Mouse (Mus musculus) liver, embryonic 11.5 days (tissue): ENCODE measurements around the gene Rbbp8nl. TPM values are rescaled to one million over a fixed set of nuclear protein-coding genes. Genes with fewer than 3 reads are reported as not detected.

ENCODE experiments used
- ATAC-seq: fragments of 200-750 bp; cut with Nextera tagmentation; replicated peaks from 2 replicates; pipeline ENCODE4 v1.8.0; 2017; ENCODE audit warnings: moderate number of reproducible peaks, mild to moderate bottlenecking, moderate TSS enrichment, moderate library complexity; ENCODE audit not compliant: low FRiP score
- DNase-seq: peaks from one replicate; pipeline ENCODE4 v3.0.0-alpha.2; 2017; ENCODE audit warnings: low spot score
- H3K27ac ChIP-seq: fragments of 300-500 bp; sonication (generic); 2 replicates; pipeline ENCODE4 v1.5.1; 2014; ENCODE audit warnings: mild to moderate bottlenecking, low read depth, low read length, control low read depth
- H3K27me3 ChIP-seq: fragments of 300-500 bp; sonication (generic); replicated peaks from 2 replicates; pipeline ENCODE4 v1.6.1; 2014; ENCODE audit warnings: low read length, mixed read lengths; ENCODE audit not compliant: control insufficient read depth, insufficient read depth
- H3K36me3 ChIP-seq: fragments of 300-500 bp; sonication (generic); 2 replicates; pipeline ENCODE4 v1.6.1; 2014; ENCODE audit warnings: mild to moderate bottlenecking, low read length, moderate library complexity, mixed read lengths; ENCODE audit not compliant: control insufficient read depth, insufficient read depth
- H3K4me1 ChIP-seq: fragments of 300-500 bp; sonication (generic); replicated peaks from 2 replicates; pipeline ENCODE4 v1.6.1; 2014; ENCODE audit warnings: low read length, mixed read lengths; ENCODE audit not compliant: control insufficient read depth, insufficient read depth
- H3K4me2 ChIP-seq: fragments of 300-500 bp; sonication (generic); 2 replicates; pipeline ENCODE4 v1.6.1; 2014; ENCODE audit warnings: mild to moderate bottlenecking, control low read depth, moderate library complexity
- H3K4me3 ChIP-seq: fragments of 300-500 bp; sonication (generic); 2 replicates; pipeline ENCODE4 v1.5.1; 2014; ENCODE audit warnings: low read depth, low read length, control low read depth
- H3K9ac ChIP-seq: fragments of 300-500 bp; sonication (generic); 2 replicates; pipeline ENCODE4 v1.6.1; 2014; ENCODE audit warnings: low read depth, low read length, control low read depth
- H3K9me3 ChIP-seq: fragments of 300-500 bp; sonication (generic); 2 replicates; pipeline ENCODE4 v1.6.1; 2016; ENCODE audit warnings: low read length, inconsistent platforms, mixed read lengths; ENCODE audit not compliant: control insufficient read depth
- WGBS: fragments of 180-500 bp; shearing (Covaris S2); extraction: QIAGEN DNeasy Blood & Tissue Kit; methylation state at CpG from one replicate; pipeline ENCODE4 v1.1.7; 2014; 5-methylcytosine and 5-hydroxymethylcytosine counted together
- polyA plus RNA-seq: library from polyadenylated mRNA; unstranded; fragments of >200 nt; fragmentation: Nextera tagmentation; extraction: Ambion mirVana; gene quantifications from 2 replicates; pipeline ENCODE4 v1.2.1, GENCODE M21; 2014

Rbbp8nl gene
- polyA plus RNA-seq, 1 experiment from 2014 or later = 0.16 TPM

DNA sequence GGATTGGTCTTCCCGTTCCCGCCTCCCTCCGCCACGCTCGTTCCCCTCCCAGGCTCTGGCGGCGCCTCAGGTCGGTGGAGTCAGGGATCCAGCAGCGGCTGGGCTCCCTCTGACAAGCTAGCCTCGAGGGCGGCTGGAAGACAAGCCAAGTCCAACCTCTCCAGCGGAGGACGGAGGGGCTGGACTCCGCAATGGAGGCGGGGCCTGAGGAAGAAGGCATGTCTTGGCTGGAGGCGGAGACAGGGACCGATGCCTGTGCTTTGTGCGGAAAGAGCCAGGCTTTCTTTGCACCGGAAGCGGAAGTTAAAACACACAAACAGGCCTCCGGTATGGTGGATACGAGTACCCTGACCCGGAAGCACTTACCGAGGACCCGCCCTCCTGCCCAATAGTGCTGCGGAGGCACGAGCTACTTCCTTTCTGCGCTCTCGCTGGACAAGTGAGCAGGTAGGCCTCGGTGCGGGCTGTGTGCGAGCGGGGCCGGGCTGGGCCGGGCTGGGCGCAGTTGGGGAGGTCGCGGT lies 32.6 kb downstream of the Rbbp8nl start, which contains the start of gene Rps21:
Gene Rps21, plus strand, starts transcription at position 377 of the 521 bp plus-strand sequence.
- under 1% methylated on average over 38 of the region's 38 CpGs for WGBS
- H3K27me3 ChIP-seq = no peaks in the 10 kb centered on the region

GRCm38 (mm10) chr2:180256296-180257000 lies 33.2 kb downstream of the Rbbp8nl start:
- Histone ChIP-seq H3K27ac (peak overlapping the region; percentile 89), H3K4me1 (peaks cover 13% of the 10 kb centered on the region), H3K4me2 (peak overlapping the region; percentile 99), H3K4me3 (peak overlapping the region; percentile 98), H3K36me3 (peaks cover 19% of the 10 kb centered on the region; the same call in 1 of the 2 replicates), H3K9me3 (no peaks in the 10 kb centered on the region), H3K27me3 (no peaks in the 10 kb centered on the region), H3K9ac (peak overlapping the region; percentile 82)
- 18% methylated on average over 26 of the region's 26 CpGs for WGBS
- no peak for DNase-seq
- peak; percentile 31 for ATAC-seq

More for the DNA sequence above, 32.6 kb downstream of the Rbbp8nl start, which contains the start of gene Rps21:
- Histone ChIP-seq H3K27ac (peak within 1 kb of the TSS; percentile 89), H3K9ac (peak within 1 kb of the TSS; percentile 98), H3K4me1 (peaks cover 13% of the 10 kb centered on the region), H3K4me2 (peak within 1 kb of the TSS; percentile 99), H3K36me3 (peaks cover 21% of the 10 kb centered on the region; the same call in 1 of the 2 replicates), H3K9me3 (no peaks in the 10 kb centered on the region), H3K4me3 (peak within 1 kb of the TSS; percentile 98)
- ATAC-seq (peak; percentile 92), DNase-seq (peak; percentile 97)

- no peaks in the 10 kb centered on the region for H3K27me3 ChIP-seq
- 77% methylated on average over 9 of the region's 9 CpGs for WGBS
- peak overlapping the region; percentile 99 for H3K4me2 ChIP-seq
- peaks cover 13% of the 10 kb centered on the region for H3K4me1 ChIP-seq
- no peak overlapping the region; the same call in 1 of the 2 replicates for H3K27ac ChIP-seq
- no peak for ATAC-seq
- peaks cover 16% of the 10 kb centered on the region; the same call in 1 of the 2 replicates for H3K36me3 ChIP-seq
- peak overlapping the region; percentile 98 for H3K4me3 ChIP-seq
- no peaks in the 10 kb centered on the region for H3K9me3 ChIP-seq
- H3K9ac ChIP-seq = no peak overlapping the region
- DNase-seq = no peak
Measured at GRCm38 (mm10) chr2:180255701-180256100, 34.0 kb downstream of the Rbbp8nl start.

- DNase-seq (no peak), ATAC-seq (no peak)
- WGBS = 91% methylated on average over 5 of the region's 5 CpGs
- H3K4me3 ChIP-seq = no peak overlapping the region
- no peak overlapping the region for H3K27ac ChIP-seq
- no peak overlapping the region for H3K9ac ChIP-seq
- H3K36me3 ChIP-seq = peaks cover 10% of the 10 kb centered on the region; the same call in 1 of the 2 replicates
- peaks cover 13% of the 10 kb centered on the region for H3K4me1 ChIP-seq
- no peak overlapping the region for H3K4me2 ChIP-seq
- no peaks in the 10 kb centered on the region for H3K27me3 ChIP-seq
- H3K9me3 ChIP-seq = no peaks in the 10 kb centered on the region
Measured at GRCm38 (mm10) chr2:180254436-180255209, 35.1 kb downstream of the Rbbp8nl start.

- Histone ChIP-seq H3K9ac (no peak overlapping the region), H3K9me3 (no peaks in the 10 kb centered on the region), H3K36me3 (no peaks in the 10 kb centered on the region), H3K4me3 (no peak overlapping the region), H3K4me1 (peaks cover 8% of the 10 kb centered on the region; the same call in 1 of the 2 replicates), H3K27me3 (no peaks in the 10 kb centered on the region), H3K27ac (no peak overlapping the region), H3K4me2 (no peak overlapping the region)
- 64% methylated on average over 3 of the region's 3 CpGs for WGBS
- DNase-seq = no peak
- ATAC-seq = no peak
Measured at GRCm38 (mm10) chr2:180251838-180252237, 37.8 kb downstream of the Rbbp8nl start.

DNA sequence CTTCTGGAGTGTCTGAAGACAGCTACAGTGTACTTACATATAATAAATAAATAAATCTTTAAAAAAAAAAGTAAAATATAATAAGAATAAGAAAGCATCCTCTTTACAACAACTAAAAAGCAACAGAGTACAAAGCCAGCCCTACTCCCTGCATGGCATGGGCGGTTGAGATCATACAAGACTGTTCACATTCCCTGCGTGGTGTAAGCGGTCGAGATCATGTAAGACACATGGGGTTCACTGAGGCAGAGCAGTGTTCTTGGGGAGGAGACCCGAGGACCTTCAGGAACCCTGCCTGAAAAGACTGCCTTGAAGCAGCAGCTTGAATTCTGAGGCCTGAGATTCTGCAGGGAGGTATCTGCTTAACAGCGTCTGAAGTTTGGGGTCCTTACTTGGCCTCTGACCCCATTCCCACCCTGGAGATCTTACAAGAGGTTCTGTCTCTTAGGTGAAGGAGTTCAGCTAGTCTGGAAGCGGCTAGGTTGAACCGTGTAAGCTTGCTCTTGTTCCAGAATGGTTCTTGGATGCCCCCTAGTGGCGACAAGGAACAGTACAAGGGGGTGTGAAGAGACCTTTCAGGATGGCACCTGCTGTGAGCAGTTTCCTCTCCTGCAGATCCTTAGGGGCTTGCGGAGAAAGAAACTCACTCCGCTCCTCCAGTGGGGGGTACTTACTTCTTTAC lies 38.6 kb downstream of the Rbbp8nl start:
- DNase-seq = no peak
- Histone ChIP-seq H3K9ac (no peak overlapping the region), H3K36me3 (no peaks in the 10 kb centered on the region), H3K4me3 (no peak overlapping the region), H3K27me3 (no peaks in the 10 kb centered on the region), H3K9me3 (no peaks in the 10 kb centered on the region), H3K27ac (no peak overlapping the region), H3K4me1 (peaks cover 6% of the 10 kb centered on the region; the same call in 1 of the 2 replicates), H3K4me2 (no peak overlapping the region)
- ATAC-seq = peak; percentile 78
- 27% methylated on average over 11 of the region's 11 CpGs for WGBS

- Histone ChIP-seq H3K27me3 (no peaks in the 10 kb centered on the region), H3K27ac (no peak overlapping the region), H3K9ac (no peak overlapping the region), H3K9me3 (no peaks in the 10 kb centered on the region), H3K4me2 (peak overlapping the region; percentile 13; the same call in 1 of the 2 replicates), H3K36me3 (no peaks in the 10 kb centered on the region), H3K4me3 (no peak overlapping the region), H3K4me1 (peaks cover 3% of the 10 kb centered on the region; the same call in 1 of the 2 replicates)
- WGBS = 62% methylated on average over 9 of the region's 9 CpGs
- DNase-seq = no peak
- ATAC-seq = peak; percentile 48
Measured at GRCm38 (mm10) chr2:180248947-180249660, 40.6 kb downstream of the Rbbp8nl start.
